Mouse (Mus musculus) embryo, embryonic 10 days (tissue): ENCODE data around the gene Engase.

Experiments
- DNase-seq: peaks from one replicate; pipeline ENCODE4 v3.0.0-alpha.2; 2015; ENCODE audit warnings: low spot score

The Engase gene

GRCm38 (mm10) chr11:118476396-118477373, at the start of gene Engase:
TSS of gene Engase (plus strand) at chr11:118476829.
- DNase-seq = peak; percentile 98

- no peak for DNase-seq
Measured at GRCm38 (mm10) chr11:118427266-118427779, 49.3 kb upstream of the Engase start.

- DNase-seq = peak; percentile 50
Measured at GRCm38 (mm10) chr11:118427986-118428385, 48.6 kb upstream of the Engase start, which contains the start of gene C1qtnf1. TSS of gene C1qtnf1 (plus strand) at chr11:118428203.

GRCm38 (mm10) chr11:118428460-118428868, 48.2 kb upstream of the Engase start:
- peak; percentile 25 for DNase-seq

- DNase-seq = no peak
Measured at GRCm38 (mm10) chr11:118428944-118429709, 47.5 kb upstream of the Engase start.

- DNase-seq = no peak
Measured at GRCm38 (mm10) chr11:118430291-118430885, 46.2 kb upstream of the Engase start.

- DNase-seq = no peak
Measured at GRCm38 (mm10) chr11:118431100-118431948, 45.3 kb upstream of the Engase start.

- no peak for DNase-seq
Measured at GRCm38 (mm10) chr11:118433398-118433868, 43.2 kb upstream of the Engase start.

GRCm38 (mm10) chr11:118434093-118434492, 42.5 kb upstream of the Engase start:
- DNase-seq = no peak

- peak; percentile 34 for DNase-seq
Measured at GRCm38 (mm10) chr11:118436471-118436935, 40.1 kb upstream of the Engase start.

GRCm38 (mm10) chr11:118438665-118439414, 37.8 kb upstream of the Engase start:
- peak; percentile 28 for DNase-seq

- DNase-seq = no peak
Measured at GRCm38 (mm10) chr11:118442691-118443090, 33.9 kb upstream of the Engase start.

- DNase-seq = peak; percentile 82
Measured at GRCm38 (mm10) chr11:118443201-118443970, 33.2 kb upstream of the Engase start.

GRCm38 (mm10) chr11:118445843-118446242, 30.8 kb upstream of the Engase start:
- DNase-seq = peak; percentile 90

- no peak for DNase-seq
Measured at GRCm38 (mm10) chr11:118447346-118447745, 29.3 kb upstream of the Engase start.

GRCm38 (mm10) chr11:118448385-118448784, 28.2 kb upstream of the Engase start:
- DNase-seq = no peak

- no peak for DNase-seq
Measured at GRCm38 (mm10) chr11:118451211-118451610, 25.4 kb upstream of the Engase start.

GRCm38 (mm10) chr11:118452955-118453354, 23.7 kb upstream of the Engase start:
- no peak for DNase-seq
